16 mouse cellular contexts compared by ENCODE assay signal in genomic region chr6:100799766-100800165, GRCm38 (mm10). TPM values are rescaled to one million over a fixed set of nuclear protein-coding genes. Genes with fewer than 3 reads are reported as not detected.
DNase-seq lines count a peak whose midpoint lies in the region; ATAC-seq and TF ChIP-seq lines count a peak whose summit lies in the region.
"Had no signal": no experiment of that assay in that cellular context is flagged by ENCODE, and none has a peak within 500 bp of the region (broad histone marks: within the 10 kb centered on the region; RNA-seq: fewer than 3 reads in every experiment).

No protein-coding gene starts in this region.

- H3K27ac ChIP-seq in embryonic facial prominence, embryonic 15.5 days (replicated peaks), result 0 out of 2 replicates have a peak overlapping the region, but pooled peaks have one; percentile 18
- H3K27ac ChIP-seq in embryonic facial prominence, embryonic 10.5 days (replicated peaks), result no peak overlapping the region
- peak overlapping the region; percentile 35; the same call in 1 of the 2 replicates for H3K27ac ChIP-seq in limb, embryonic 15.5 days
- H3K27ac ChIP-seq in limb, embryonic 10.5 days, result no peak overlapping the region
- peak overlapping the region; percentile 88; the same call in 1 of the 2 replicates for H3K27ac ChIP-seq in bone marrow macrophage, adult 2 months (ENCODE audit: insufficient read depth, low read depth, low read length)
- H3K27ac ChIP-seq in forebrain, embryonic 13.5 days, result no peak overlapping the region
- H3K27ac ChIP-seq in cerebellum, adult 2 months (ENCODE audit: insufficient read depth, low read length), result no peak overlapping the region
- H3K27ac ChIP-seq: forebrain, embryonic 10.5 days; forebrain, embryonic 12.5 days; forebrain, embryonic 15.5 days had no signal

- no peaks in the 10 kb centered on the region for H3K79me2 ChIP-seq in myocyte (ENCODE audit: control insufficient read depth, insufficient read depth)

- no peak overlapping the region for H3K4me3 ChIP-seq in embryonic facial prominence, embryonic 15.5 days (replicated peaks)
- H3K4me3 ChIP-seq in embryonic facial prominence, embryonic 10.5 days, result no peak overlapping the region
- no peak overlapping the region for H3K4me3 ChIP-seq in limb, embryonic 15.5 days
- no peak overlapping the region for H3K4me3 ChIP-seq in limb, embryonic 10.5 days
- no peak overlapping the region for H3K4me3 ChIP-seq in bone marrow macrophage, adult 2 months (ENCODE audit: insufficient read depth, low read length)
- no peak overlapping the region for H3K4me3 ChIP-seq in myocyte
- no peak overlapping the region for H3K4me3 ChIP-seq in forebrain, embryonic 13.5 days
- H3K4me3 ChIP-seq in cerebellum, adult 2 months (replicated peaks; ENCODE audit: insufficient read depth, low read depth, low read length), result no peak overlapping the region
- H3K4me3 ChIP-seq: embryonic facial prominence, embryonic 13.5 days; erythroblast, embryonic 14.5 days; forebrain, embryonic 10.5 days; forebrain, embryonic 12.5 days; forebrain, embryonic 15.5 days had no signal

- no peak for DNase-seq in embryonic facial prominence, embryonic 10.5 days (ENCODE audit: low spot score)
- no peak for DNase-seq in limb, embryonic 10.5 days (ENCODE audit: low spot score)
- DNase-seq in cerebellum, adult 2 months, result no peak
- DNase-seq: adrenal gland, postnatal 14 days; cerebellum, adult 11 months; forebrain, postnatal 0 days had no signal

- no peaks in the 10 kb centered on the region for H3K27me3 ChIP-seq in embryonic facial prominence, embryonic 15.5 days
- H3K27me3 ChIP-seq in embryonic facial prominence, embryonic 10.5 days (replicated peaks; ENCODE audit: low read depth, poor library complexity, severe bottlenecking), result no peaks in the 10 kb centered on the region
- no peaks in the 10 kb centered on the region for H3K27me3 ChIP-seq in limb, embryonic 15.5 days
- H3K27me3 ChIP-seq in limb, embryonic 10.5 days (ENCODE audit: low read depth, poor library complexity, severe bottlenecking), result no peaks in the 10 kb centered on the region
- no peaks in the 10 kb centered on the region for H3K27me3 ChIP-seq in myocyte (ENCODE audit: control insufficient read depth, insufficient read depth, insufficient read length)
- no peaks in the 10 kb centered on the region for H3K27me3 ChIP-seq in forebrain, embryonic 13.5 days
- H3K27me3 ChIP-seq in cerebellum, adult 2 months (ENCODE audit: control insufficient read depth, insufficient read depth, low read length), result no peaks in the 10 kb centered on the region
- H3K27me3 ChIP-seq: embryonic facial prominence, embryonic 13.5 days; forebrain, embryonic 12.5 days; forebrain, embryonic 15.5 days had no signal

- H3K9me3 ChIP-seq in embryonic facial prominence, embryonic 15.5 days (replicated peaks), result no peaks in the 10 kb centered on the region
- no peaks in the 10 kb centered on the region for H3K9me3 ChIP-seq in embryonic facial prominence, embryonic 10.5 days
- H3K9me3 ChIP-seq in limb, embryonic 15.5 days, result no peaks in the 10 kb centered on the region
- no peaks in the 10 kb centered on the region for H3K9me3 ChIP-seq in limb, embryonic 10.5 days (replicated peaks)
- H3K9me3 ChIP-seq in forebrain, embryonic 13.5 days (replicated peaks), result no peaks in the 10 kb centered on the region
- H3K9me3 ChIP-seq: embryonic facial prominence, embryonic 13.5 days; forebrain, embryonic 10.5 days; forebrain, embryonic 12.5 days; forebrain, embryonic 15.5 days had no signal

- H3K9ac ChIP-seq in embryonic facial prominence, embryonic 15.5 days, result no peak overlapping the region
- no peak overlapping the region for H3K9ac ChIP-seq in limb, embryonic 15.5 days
- no peak overlapping the region for H3K9ac ChIP-seq in forebrain, embryonic 13.5 days
- H3K9ac ChIP-seq: embryonic facial prominence, embryonic 13.5 days; forebrain, embryonic 12.5 days; forebrain, embryonic 15.5 days; forebrain, postnatal 0 days had no signal

- no peak overlapping the region for H3K4me2 ChIP-seq in embryonic facial prominence, embryonic 15.5 days (replicated peaks)
- no peak overlapping the region for H3K4me2 ChIP-seq in limb, embryonic 15.5 days
- peak overlapping the region; percentile 74 for H3K4me2 ChIP-seq in myocyte (ENCODE audit: low read depth)
- H3K4me2 ChIP-seq in forebrain, embryonic 13.5 days, result no peak overlapping the region
- H3K4me2 ChIP-seq: embryonic facial prominence, embryonic 13.5 days; forebrain, embryonic 12.5 days; forebrain, embryonic 15.5 days had no signal

- no peak for TF ChIP-seq CTCF in bone marrow macrophage, adult 2 months (IDR thresholded peaks at IDR 0.05; ENCODE audit: low read depth, low read length)
- TF ChIP-seq CTCF in cerebellum, adult 2 months (IDR thresholded peaks at IDR 0.05; ENCODE audit: borderline replicate concordance, insufficient read depth, low read depth, low read length), result no peak

- no peak for ATAC-seq in embryonic facial prominence, embryonic 15.5 days (ENCODE audit: insufficient number of reproducible peaks, low FRiP score, low TSS enrichment, low read depth)
- no peak for ATAC-seq in limb, embryonic 15.5 days (ENCODE audit: insufficient number of reproducible peaks, low FRiP score, low TSS enrichment, low read depth)
- ATAC-seq in forebrain, embryonic 13.5 days, result no peak
- ATAC-seq: forebrain, embryonic 15.5 days had no signal

- WGBS in embryonic facial prominence, embryonic 15.5 days, result 84% methylated on average over 4 of the region's 4 CpGs
- 88% methylated on average over 4 of the region's 4 CpGs for WGBS in embryonic facial prominence, embryonic 10.5 days
- 86% methylated on average over 4 of the region's 4 CpGs for WGBS in limb, embryonic 15.5 days
- WGBS in limb, embryonic 10.5 days, result 96% methylated on average over 4 of the region's 4 CpGs
- WGBS in forebrain, embryonic 13.5 days, result 96% methylated on average over 4 of the region's 4 CpGs
- WGBS in cerebellum, adult 2 months, result 96% methylated on average over 4 of the region's 4 CpGs

- H3K36me3 ChIP-seq in embryonic facial prominence, embryonic 15.5 days, result peaks cover 15% of the 10 kb centered on the region; the same call in 1 of the 2 replicates
- no peaks in the 10 kb centered on the region for H3K36me3 ChIP-seq in embryonic facial prominence, embryonic 10.5 days (replicated peaks)
- peaks cover 5% of the 10 kb centered on the region; the same call in 1 of the 2 replicates for H3K36me3 ChIP-seq in limb, embryonic 15.5 days
- no peaks in the 10 kb centered on the region for H3K36me3 ChIP-seq in limb, embryonic 10.5 days
- no peaks in the 10 kb centered on the region for H3K36me3 ChIP-seq in myocyte (ENCODE audit: control insufficient read depth, insufficient read depth)
- no peaks in the 10 kb centered on the region for H3K36me3 ChIP-seq in forebrain, embryonic 13.5 days (ENCODE audit: poor library complexity, severe bottlenecking)
- H3K36me3 ChIP-seq: forebrain, embryonic 10.5 days; forebrain, embryonic 12.5 days; forebrain, embryonic 15.5 days had no signal

- TF ChIP-seq POLR2A in bone marrow macrophage, adult 2 months (IDR thresholded peaks at IDR 0.05; ENCODE audit: borderline replicate concordance, low read depth, low read length), result no peak
- no peak for TF ChIP-seq POLR2A in myocyte (IDR thresholded peaks at IDR 0.05; ENCODE audit: insufficient read length, low read depth)
- no peak for TF ChIP-seq POLR2A in cerebellum, adult 2 months (IDR thresholded peaks at IDR 0.05; ENCODE audit: borderline replicate concordance, insufficient read depth, low read length)

- peaks cover 14% of the 10 kb centered on the region; the same call in 1 of the 2 replicates for H3K4me1 ChIP-seq in embryonic facial prominence, embryonic 15.5 days
- peaks cover 10% of the 10 kb centered on the region for H3K4me1 ChIP-seq in embryonic facial prominence, embryonic 10.5 days
- peaks cover 23% of the 10 kb centered on the region; the same call in 1 of the 2 replicates for H3K4me1 ChIP-seq in limb, embryonic 15.5 days
- peaks cover 8% of the 10 kb centered on the region; the same call in 1 of the 2 replicates for H3K4me1 ChIP-seq in limb, embryonic 10.5 days
- H3K4me1 ChIP-seq in bone marrow macrophage, adult 2 months (ENCODE audit: control insufficient read depth, insufficient read depth, low read length), result peaks cover 28% of the 10 kb centered on the region
- 0 out of 2 replicates have a peak, but pooled peaks cover 3% of the 10 kb centered on the region for H3K4me1 ChIP-seq in forebrain, embryonic 13.5 days
- peaks cover 7% of the 10 kb centered on the region; the same call in 1 of the 2 replicates for H3K4me1 ChIP-seq in cerebellum, adult 2 months (ENCODE audit: control insufficient read depth, insufficient read depth, low read length)
- H3K4me1 ChIP-seq: forebrain, embryonic 10.5 days; forebrain, embryonic 12.5 days had no signal

- no peak overlapping the region for H3ac ChIP-seq in myocyte (ENCODE audit: control insufficient read depth, insufficient read length)

TF ChIP-seq in myocyte, 11 proteins besides CTCF, POLR2A, EP300 and RAD21:
- TF ChIP-seq CEBPB (IDR thresholded peaks at IDR 0.05; ENCODE audit: insufficient read depth, poor library complexity, severe bottlenecking), result no peak
- no peak for TF ChIP-seq SRF (IDR thresholded peaks at IDR 0.05; ENCODE audit: control insufficient read depth, insufficient read length, low read depth)
- TF ChIP-seq POLR2AphosphoS2 (IDR thresholded peaks at IDR 0.05; ENCODE audit: insufficient read length, low read depth), result no peak
- no peak for TF ChIP-seq E2F4 (IDR thresholded peaks at IDR 0.05; ENCODE audit: insufficient read depth)

RNA-seq across cellular contexts. Expression of gene Ppp4r2, which starts 33.7 kb away (rescaled TPM):
- polyA plus RNA-seq in embryonic facial prominence, embryonic 15.5 days (2015; fragmentation: Nextera tagmentation; extraction: Ambion mirVana), result 18.7 and 22.6 TPM in 2 replicates
- 22.6 and 23.9 TPM in 2 replicates for polyA plus RNA-seq in embryonic facial prominence, embryonic 10.5 days (2016; fragmentation: Nextera tagmentation; extraction: Ambion mirVana)
- 16.3 and 23.7 TPM in 2 replicates for polyA plus RNA-seq in limb, embryonic 15.5 days (2015; fragmentation: Nextera tagmentation; extraction: Ambion mirVana)
- polyA plus RNA-seq in limb, embryonic 10.5 days (2016; fragmentation: Nextera tagmentation; extraction: Ambion mirVana), result 21.0 and 26.9 TPM in 2 replicates
- 66.7 and 69.2 TPM in 2 replicates for polyA plus RNA-seq in bone marrow macrophage, adult 2 months (2012; ENCODE audit: insufficient read depth, insufficient read length, missing spikeins)
- 19.1 TPM for polyA plus RNA-seq in myocyte (2012; fragmentation: generic; extraction: Trizol)
- 26.9 and 27.4 TPM in 2 replicates for polyA plus RNA-seq in forebrain, embryonic 13.5 days (2015; fragmentation: Nextera tagmentation; extraction: Ambion mirVana)
- 32.0 and 33.6 TPM in 2 replicates for polyA plus RNA-seq in cerebellum, adult 2 months (2012; rRNA removed)

Comparison
In these comparisons a context has a peak if more than half of its experiments do, and no peak if none do; other contexts are left out.
1. H3K27ac ChIP-seq: peak in embryonic facial prominence, embryonic 15.5 days (single experiment), limb, embryonic 15.5 days (single experiment) and bone marrow macrophage, adult 2 months (single experiment); none in embryonic facial prominence, embryonic 10.5 days (single experiment), limb, embryonic 10.5 days (single experiment), forebrain, embryonic 13.5 days (single experiment) and cerebellum, adult 2 months (single experiment).